Comparison of ENCODE assay signal across 13 mouse cellular contexts in the genomic region with DNA sequence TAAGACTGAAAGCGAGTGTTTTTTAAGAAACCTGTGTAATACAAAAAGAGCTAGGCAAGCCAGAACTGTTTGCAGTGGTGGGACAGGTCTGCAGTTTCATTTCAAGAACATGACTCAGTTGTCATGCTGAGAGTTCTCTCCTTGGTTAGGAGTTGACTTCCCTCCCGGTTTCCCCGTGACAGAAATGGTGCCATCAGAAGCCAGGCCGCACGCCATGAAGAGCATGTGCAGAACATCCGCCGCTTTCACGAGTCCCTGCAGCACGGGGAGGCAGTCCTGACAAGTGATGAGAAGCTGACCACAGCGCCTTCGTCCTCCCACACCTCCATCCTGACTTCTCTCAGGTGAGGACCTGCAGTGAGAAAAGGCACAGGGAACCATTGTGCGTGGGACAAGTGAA.
DNase-seq lines count a peak whose midpoint lies in the region.
"Had no signal": no experiment of that assay in that cellular context is flagged by ENCODE, and none has a peak within 500 bp of the region (broad histone marks: within the 10 kb centered on the region; RNA-seq: fewer than 3 reads in every experiment).

No protein-coding gene starts in this region.

- DNase-seq in CD4-positive helper T cell, adult 2 months (ENCODE audit: low read depth, low spot score): peak; percentile 73
- DNase-seq in CD4-positive, CD25-positive, alpha-beta regulatory T cell, adult 2 months (ENCODE audit: low read depth, low spot score): peak; percentile 24
- peak; percentile 21 for DNase-seq in ZHBTc4 (ENCODE audit: low read depth, low spot score)
- peak; percentile 13 for DNase-seq in naive thymus-derived CD4-positive, alpha-beta T cell, adult 2 months (ENCODE audit: low read depth)
- no peak for DNase-seq in urinary bladder, postnatal 10 days (ENCODE audit: low spot score)
- no peak for DNase-seq in lung, postnatal 36 days
- no peak for DNase-seq in lung, postnatal 10 days
- DNase-seq: adrenal gland, postnatal 25 days; cerebellum, adult 18-20 months; cerebellum, adult 9-11 months; forebrain, postnatal 0 days; gastrocnemius, postnatal 14 days; heart, postnatal 36 days had no signal

Comparison
In these comparisons a context has a peak if more than half of its experiments do, and no peak if none do; other contexts are left out.
1. DNase-seq: peak in CD4-positive helper T cell, adult 2 months (single experiment), CD4-positive, CD25-positive, alpha-beta regulatory T cell, adult 2 months (single experiment), ZHBTc4 (single experiment) and naive thymus-derived CD4-positive, alpha-beta T cell, adult 2 months (single experiment); none in urinary bladder, postnatal 10 days (single experiment), lung, postnatal 36 days (single experiment) and lung, postnatal 10 days (single experiment).